Mouse (Mus musculus) E14TG2a.4 (cell line): ENCODE measurements around the gene Syt17.

Experiments
- H3K27me3 ChIP-seq: 2 replicates; pipeline ENCODE4 v1.6.1; 2014; ENCODE audit warnings: low read length, control low read depth; ENCODE audit not compliant: insufficient read depth
- H3K36me3 ChIP-seq: 2 replicates; pipeline ENCODE4 v1.6.1; 2014; ENCODE audit warnings: low read length, control low read depth; ENCODE audit not compliant: insufficient read depth
- H3K4me1 ChIP-seq: replicated peaks from 2 replicates; pipeline ENCODE4 v1.6.1; 2014; ENCODE audit warnings: low read depth, low read length, control low read depth
- H3K4me3 ChIP-seq: replicated peaks from 2 replicates; pipeline ENCODE4 v1.5.1; 2014; ENCODE audit warnings: mild to moderate bottlenecking, low read length
- H3K9me3 ChIP-seq: 2 replicates; pipeline ENCODE4 v1.6.1; 2014; ENCODE audit warnings: low read length, control low read depth
- CTCF ChIP-seq: conservative IDR thresholded peaks from 2 replicates; pipeline ENCODE4 v1.5.1; 2014; ENCODE audit warnings: low read length
- NANOG ChIP-seq: IDR thresholded peaks from 2 replicates; pipeline ENCODE4 v1.6.1; 2014; ENCODE audit warnings: borderline replicate concordance, low read length, mixed read lengths
- POU5F1 ChIP-seq: IDR thresholded peaks from 2 replicates; pipeline ENCODE4 v1.6.1; 2014; ENCODE audit warnings: low read length, borderline replicate concordance

The Syt17 gene

DNA sequence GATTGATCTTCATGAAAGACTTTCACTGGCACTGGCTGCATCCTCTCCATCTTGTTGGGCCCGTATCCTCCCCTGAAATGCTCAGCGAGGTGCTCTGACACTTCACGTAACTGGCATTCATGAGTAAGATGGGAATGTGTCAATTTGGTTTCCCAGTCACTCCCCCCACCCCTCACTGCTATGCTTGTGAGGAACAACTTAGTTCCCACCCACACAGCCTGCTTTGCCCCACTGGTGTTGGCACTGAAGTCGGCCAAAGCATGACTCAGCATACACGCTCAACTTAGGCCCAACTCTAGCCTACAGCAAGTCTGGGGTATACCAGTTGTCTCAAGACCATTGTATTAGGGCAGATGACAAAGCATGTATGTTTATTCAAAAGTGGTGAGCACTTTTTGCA is 76.7 kb downstream of the Syt17 start:
- no peak overlapping the region for H3K4me3 ChIP-seq
- H3K27me3 ChIP-seq: no peaks in the 10 kb centered on the region
- TF ChIP-seq POU5F1: no peak
- TF ChIP-seq NANOG: no peak
- no peak for TF ChIP-seq CTCF
- H3K9me3 ChIP-seq: no peaks in the 10 kb centered on the region
- H3K4me1 ChIP-seq: no peaks in the 10 kb centered on the region
- H3K36me3 ChIP-seq: no peaks in the 10 kb centered on the region

DNA sequence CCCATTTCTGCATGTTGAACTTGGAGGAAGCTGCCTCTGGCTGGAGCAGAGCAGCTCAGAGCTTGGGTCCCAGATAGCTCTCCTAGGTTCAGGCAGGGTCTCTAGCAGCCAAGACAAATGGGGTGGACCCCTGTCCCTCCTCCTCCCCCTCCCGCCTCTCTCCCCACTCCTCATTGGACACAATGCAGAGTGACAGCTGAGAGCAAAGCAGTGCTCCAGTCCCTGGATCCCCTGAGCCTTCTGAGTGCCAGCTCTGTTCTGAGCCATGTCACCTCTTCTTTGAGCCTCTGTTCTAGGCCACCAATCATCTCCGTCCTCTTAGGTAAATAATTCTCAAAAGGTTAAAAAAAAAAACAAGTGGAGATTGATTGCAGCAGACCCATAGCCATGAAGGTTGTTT is 78.3 kb downstream of the Syt17 start:
- Histone ChIP-seq H3K4me3 (no peak overlapping the region), H3K27me3 (no peaks in the 10 kb centered on the region), H3K9me3 (no peaks in the 10 kb centered on the region), H3K36me3 (no peaks in the 10 kb centered on the region), H3K4me1 (0 out of 2 replicates have a peak, but pooled peaks cover 1% of the 10 kb centered on the region)
- TF ChIP-seq POU5F1: no peak
- no peak for TF ChIP-seq CTCF
- TF ChIP-seq NANOG: no peak

GRCm38 (mm10) chr7:118365902-118366301 is 82.1 kb downstream of the Syt17 start:
- Histone ChIP-seq H3K9me3 (peaks cover 5% of the 10 kb centered on the region; the same call in 1 of the 2 replicates), H3K36me3 (no peaks in the 10 kb centered on the region), H3K4me3 (no peak overlapping the region), H3K4me1 (0 out of 2 replicates have a peak, but pooled peaks cover 2% of the 10 kb centered on the region), H3K27me3 (no peaks in the 10 kb centered on the region)
- TF ChIP-seq NANOG: no peak
- TF ChIP-seq CTCF: no peak
- no peak for TF ChIP-seq POU5F1

- TF ChIP-seq NANOG: no peak
- Histone ChIP-seq H3K27me3 (no peaks in the 10 kb centered on the region), H3K4me3 (no peak overlapping the region), H3K36me3 (no peaks in the 10 kb centered on the region), H3K4me1 (0 out of 2 replicates have a peak, but pooled peaks cover 2% of the 10 kb centered on the region), H3K9me3 (peaks cover 5% of the 10 kb centered on the region; the same call in 1 of the 2 replicates)
Observed at GRCm38 (mm10) chr7:118365251-118365650, 82.8 kb downstream of the Syt17 start.

- Histone ChIP-seq H3K9me3 (peaks cover 5% of the 10 kb centered on the region; the same call in 1 of the 2 replicates), H3K4me1 (0 out of 2 replicates have a peak, but pooled peaks cover 2% of the 10 kb centered on the region), H3K36me3 (no peaks in the 10 kb centered on the region), H3K4me3 (no peak overlapping the region), H3K27me3 (no peaks in the 10 kb centered on the region)
- TF ChIP-seq POU5F1 (no peak), NANOG (no peak), CTCF (no peak)
Observed at GRCm38 (mm10) chr7:118364353-118365007, 83.5 kb downstream of the Syt17 start.

DNA sequence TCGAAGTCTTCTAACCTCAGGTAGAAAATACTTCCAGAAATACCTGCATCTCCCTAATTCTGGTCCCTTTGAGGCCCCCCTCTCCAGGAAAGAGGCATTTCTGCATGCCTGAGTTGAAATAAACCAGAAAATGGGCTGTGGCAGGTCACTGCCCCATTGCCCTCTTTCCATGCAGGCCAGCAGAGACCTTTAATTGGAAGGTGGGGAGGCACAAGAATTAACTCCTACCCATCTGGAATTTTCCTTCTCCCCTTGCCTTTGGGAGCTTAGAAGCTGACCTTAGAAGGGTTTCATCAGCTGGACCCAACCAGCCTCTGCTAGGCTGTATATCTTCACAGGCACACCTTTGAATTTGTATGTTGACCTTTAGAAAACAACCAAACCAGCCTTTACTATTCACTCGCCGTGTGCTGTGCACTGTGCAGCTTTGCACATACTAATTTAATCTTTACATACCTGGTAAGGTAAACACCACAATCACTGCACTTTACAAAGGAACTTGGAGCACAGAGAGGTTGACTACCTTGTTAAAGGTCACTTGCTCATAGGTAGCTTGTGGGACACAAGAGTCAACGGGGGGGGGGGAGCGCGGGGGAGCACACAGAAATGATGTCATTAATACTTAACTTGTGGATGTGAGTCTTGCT is 84.3 kb downstream of the Syt17 start:
- H3K4me3 ChIP-seq: no peak overlapping the region
- H3K9me3 ChIP-seq: peaks cover 5% of the 10 kb centered on the region; the same call in 1 of the 2 replicates
- TF ChIP-seq POU5F1: no peak
- no peak for TF ChIP-seq CTCF
- TF ChIP-seq NANOG: no peak
- H3K4me1 ChIP-seq: 0 out of 2 replicates have a peak, but pooled peaks cover 2% of the 10 kb centered on the region
- no peaks in the 10 kb centered on the region for H3K36me3 ChIP-seq
- no peaks in the 10 kb centered on the region for H3K27me3 ChIP-seq

DNA sequence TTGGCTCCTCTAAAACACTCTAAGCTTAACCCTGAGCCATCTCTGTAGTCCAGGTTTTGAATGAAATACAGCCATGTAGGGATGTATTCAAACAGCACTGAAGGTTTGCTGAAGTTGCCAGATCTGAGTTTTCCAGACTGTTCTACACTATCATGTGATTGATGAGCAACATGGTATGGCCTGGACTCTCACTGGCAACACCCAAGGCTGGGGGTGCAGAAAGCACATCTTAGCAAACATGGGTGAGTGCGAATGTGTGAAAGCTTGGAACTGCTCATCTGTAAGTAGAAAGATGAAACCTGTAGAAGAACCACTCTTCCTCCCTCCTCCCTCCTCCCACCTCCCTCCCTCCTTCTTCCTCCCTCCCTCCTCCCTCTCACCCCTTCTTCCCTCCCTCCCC is 85.1 kb downstream of the Syt17 start:
- TF ChIP-seq POU5F1 (no peak), NANOG (no peak), CTCF (no peak)
- H3K4me3 ChIP-seq: no peak overlapping the region

DNA sequence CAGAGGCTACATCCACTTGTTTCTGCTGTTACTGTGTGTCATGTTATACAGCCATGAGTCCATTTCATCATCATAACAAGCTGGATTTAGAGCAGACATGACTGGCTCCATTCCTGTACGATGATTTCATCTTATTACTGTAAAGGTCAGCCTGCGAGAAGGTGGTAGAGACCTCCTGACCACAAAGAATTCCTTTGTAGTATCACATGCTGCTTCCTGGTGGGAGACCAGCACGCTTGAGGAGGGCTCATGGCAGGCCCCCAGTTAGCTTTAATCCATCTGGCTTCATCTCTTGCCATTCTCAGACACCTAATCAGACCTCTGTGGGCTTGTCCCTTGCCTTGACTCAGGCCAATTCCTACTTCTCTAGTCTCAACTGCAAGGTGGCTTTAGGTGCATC is 85.8 kb downstream of the Syt17 start:
- Histone ChIP-seq H3K36me3 (no peaks in the 10 kb centered on the region), H3K27me3 (no peaks in the 10 kb centered on the region), H3K4me3 (no peak overlapping the region), H3K4me1 (0 out of 2 replicates have a peak, but pooled peaks cover 2% of the 10 kb centered on the region), H3K9me3 (peaks cover 5% of the 10 kb centered on the region; the same call in 1 of the 2 replicates)
- no peak for TF ChIP-seq CTCF
- no peak for TF ChIP-seq POU5F1
- no peak for TF ChIP-seq NANOG

More for the DNA sequence above, 85.1 kb downstream of the Syt17 start:
- Histone ChIP-seq H3K27me3 (no peaks in the 10 kb centered on the region), H3K9me3 (peaks cover 5% of the 10 kb centered on the region; the same call in 1 of the 2 replicates), H3K36me3 (no peaks in the 10 kb centered on the region), H3K4me1 (0 out of 2 replicates have a peak, but pooled peaks cover 2% of the 10 kb centered on the region)
